Mouse (Mus musculus): Measurements from ENCODE around the gene Tmtc2.

GRCm38 (mm10) chr10:105501736-105502135 lies 72.5 kb downstream of the Tmtc2 start:
- TF ChIP-seq MAFK (IDR thresholded peaks at IDR 0.05; ENCODE audit: insufficient read depth, low read depth, low read length) (no peak), HCFC1 (IDR thresholded peaks at IDR 0.05; ENCODE audit: borderline replicate concordance, insufficient read depth, low read length) (no peak), ZC3H11A (IDR thresholded peaks at IDR 0.05; ENCODE audit: borderline replicate concordance, low read depth, low read length) (no peak)

Data from ES-E14 (cell line).